Mouse (Mus musculus): ENCODE data around the gene Sult5a1. TPM values are rescaled to one million over a fixed set of nuclear protein-coding genes. Genes with fewer than 3 reads are reported as not detected.

Sult5a1 gene
- polyA plus RNA-seq, 1 experiment from 2014 or later = 1.6 TPM

Small RNAs within 50 kb of the gene (microRNA-seq; reads per million reads assigned to microRNA genes)
- gene Mir7079 (not detected), gene Mir7080 (not detected)

Other genes with a start within 250 kb of the Sult5a1 start
- 65.3 and 70.8 TPM in 2 replicates for gene Ankrd11, start 116.0 kb downstream of the Sult5a1 start, polyA plus RNA-seq (2015; fragmentation: Nextera tagmentation; extraction: Ambion mirVana)
- 43.3 and 49.1 TPM in 2 replicates for gene Spg7, start 95.4 kb downstream of the Sult5a1 start, polyA plus RNA-seq (2015; fragmentation: Nextera tagmentation; extraction: Ambion mirVana)
- gene Rpl13, start 56.0 kb downstream of the Sult5a1 start, polyA plus RNA-seq (2015; fragmentation: Nextera tagmentation; extraction: Ambion mirVana) = 632 and 725 TPM in 2 replicates
- gene Cpne7, start 40.9 kb downstream of the Sult5a1 start, polyA plus RNA-seq (2015; fragmentation: Nextera tagmentation; extraction: Ambion mirVana) = 4.3 and 4.5 TPM in 2 replicates
- gene Dpep1, start 27.9 kb upstream of the Sult5a1 start, polyA plus RNA-seq (2015; fragmentation: Nextera tagmentation; extraction: Ambion mirVana) = 0.18 and 0.50 TPM in 2 replicates
- gene Chmp1a, start 54.4 kb upstream of the Sult5a1 start, polyA plus RNA-seq (2015; fragmentation: Nextera tagmentation; extraction: Ambion mirVana) = 200 and 215 TPM in 2 replicates
- gene Spata33, start 54.5 kb upstream of the Sult5a1 start, polyA plus RNA-seq (2015; fragmentation: Nextera tagmentation; extraction: Ambion mirVana) = 6.2 and 8.7 TPM in 2 replicates
- 45.2 and 48.5 TPM in 2 replicates for gene Cdk10, start 66.5 kb upstream of the Sult5a1 start, polyA plus RNA-seq (2015; fragmentation: Nextera tagmentation; extraction: Ambion mirVana)
- gene Spata2l, start 77.9 kb upstream of the Sult5a1 start, polyA plus RNA-seq (2015; fragmentation: Nextera tagmentation; extraction: Ambion mirVana) = 10.1 and 11.4 TPM in 2 replicates
- 24.7 and 25.2 TPM in 2 replicates for gene Zfp276, start 95.9 kb upstream of the Sult5a1 start, polyA plus RNA-seq (2015; fragmentation: Nextera tagmentation; extraction: Ambion mirVana)
- 58.8 and 66.6 TPM in 2 replicates for gene Vps9d1, start 96.0 kb upstream of the Sult5a1 start, polyA plus RNA-seq (2015; fragmentation: Nextera tagmentation; extraction: Ambion mirVana)
- gene Fanca, start 160.3 kb upstream of the Sult5a1 start, polyA plus RNA-seq (2015; fragmentation: Nextera tagmentation; extraction: Ambion mirVana) = 6.9 and 10.6 TPM in 2 replicates
- 38.3 and 39.5 TPM in 2 replicates for gene Spire2, start 174.4 kb upstream of the Sult5a1 start, polyA plus RNA-seq (2015; fragmentation: Nextera tagmentation; extraction: Ambion mirVana)
- gene Tcf25, start 215.4 kb upstream of the Sult5a1 start, polyA plus RNA-seq (2015; fragmentation: Nextera tagmentation; extraction: Ambion mirVana) = 332 and 377 TPM in 2 replicates
- 0.06 and 0.16 TPM in 2 replicates for gene Mc1r, start 248.8 kb upstream of the Sult5a1 start, polyA plus RNA-seq (2015; fragmentation: Nextera tagmentation; extraction: Ambion mirVana)